Mouse (Mus musculus) limb, embryonic 15.5 days (tissue): Measurements from ENCODE around the gene Erbb3. TPM values are rescaled to one million over a fixed set of nuclear protein-coding genes. Genes with fewer than 3 reads are reported as not detected.

ENCODE experiments used
- microRNA-seq: library from miRNA; unstranded; fragments of <30 nt; microRNA quantifications from one replicate; pipeline ENCODE4, GENCODE M21; 2016
- polyA plus RNA-seq: library from polyadenylated mRNA; unstranded; fragments of >200 nt; fragmentation: Nextera tagmentation; extraction: Ambion mirVana; gene quantifications from 2 replicates; pipeline ENCODE4 v1.2.1, GENCODE M21; 2015

Erbb3 gene
- polyA plus RNA-seq, 1 experiment from 2014 or later: 20.4 TPM

Small RNAs within 50 kb of the gene (microRNA-seq; reads per million reads assigned to microRNA genes)
- gene Gm47275: not detected
- not detected for gene Mir6917

Other genes starting within 250 kb of the Erbb3 start
- 11.3 and 13.4 TPM in 2 replicates for gene Coq10a, start 220.7 kb downstream of the Erbb3 start, polyA plus RNA-seq
- 11.0 and 11.3 TPM in 2 replicates for gene Ankrd52, start 212.5 kb downstream of the Erbb3 start, polyA plus RNA-seq
- 0.42 TPM in 1 of 2 replicates, not detected in the other for gene Slc39a5, start 188.4 kb downstream of the Erbb3 start, polyA plus RNA-seq
- 60.1 and 62.1 TPM in 2 replicates for gene Nabp2, start 178.2 kb downstream of the Erbb3 start, polyA plus RNA-seq
- gene Rnf41, start 178.0 kb downstream of the Erbb3 start, polyA plus RNA-seq: 40.8 and 42.9 TPM in 2 replicates
- 80.7 and 84.4 TPM in 2 replicates for gene Smarcc2, start 130.4 kb downstream of the Erbb3 start, polyA plus RNA-seq
- gene Myl6, start 95.5 kb downstream of the Erbb3 start, polyA plus RNA-seq: 1,269 and 1,341 TPM in 2 replicates
- 4.7 and 7.4 TPM in 2 replicates for gene Myl6b, start 91.0 kb downstream of the Erbb3 start, polyA plus RNA-seq
- 42.8 and 44.9 TPM in 2 replicates for gene Esyt1, start 63.8 kb downstream of the Erbb3 start, polyA plus RNA-seq
- 13.2 and 15.4 TPM in 2 replicates for gene Zc3h10, start 41.9 kb downstream of the Erbb3 start, polyA plus RNA-seq
- gene Rpl41, start 40.3 kb downstream of the Erbb3 start, polyA plus RNA-seq: 3,349 and 4,229 TPM in 2 replicates
- 194 and 209 TPM in 2 replicates for gene Pa2g4, start 23.7 kb downstream of the Erbb3 start, polyA plus RNA-seq
- 584 and 840 TPM in 2 replicates for gene Rps26, start 37.1 kb upstream of the Erbb3 start, polyA plus RNA-seq
- gene Ikzf4, start 56.3 kb upstream of the Erbb3 start, polyA plus RNA-seq: 3.5 and 4.1 TPM in 2 replicates
- gene Suox, start 84.4 kb upstream of the Erbb3 start, polyA plus RNA-seq: 22.1 and 24.7 TPM in 2 replicates
- 90.6 and 97.4 TPM in 2 replicates for gene Rab5b, start 106.6 kb upstream of the Erbb3 start, polyA plus RNA-seq
- gene Pmel, start 114.5 kb upstream of the Erbb3 start, polyA plus RNA-seq: 6.5 and 9.5 TPM in 2 replicates
- gene Cdk2, start 115.4 kb upstream of the Erbb3 start, polyA plus RNA-seq: 108 and 110 TPM in 2 replicates
- 26.0 and 26.4 TPM in 2 replicates for gene Dgka, start 155.2 kb upstream of the Erbb3 start, polyA plus RNA-seq
- gene Pym1, start 158.2 kb upstream of the Erbb3 start, polyA plus RNA-seq: 33.7 and 34.4 TPM in 2 replicates
- gene Mmp19, start 201.3 kb upstream of the Erbb3 start, polyA plus RNA-seq: 1.7 and 2.5 TPM in 2 replicates
- 64.2 and 65.8 TPM in 2 replicates for gene Dnajc14, start 214.4 kb upstream of the Erbb3 start, polyA plus RNA-seq
- gene Tmem198b, start 214.7 kb upstream of the Erbb3 start, polyA plus RNA-seq: 24.3 and 24.4 TPM in 2 replicates
- 180 and 182 TPM in 2 replicates for gene Sarnp, start 227.7 kb upstream of the Erbb3 start, polyA plus RNA-seq
- 64.8 and 66.3 TPM in 2 replicates for gene Ormdl2, start 232.0 kb upstream of the Erbb3 start, polyA plus RNA-seq